Mouse (Mus musculus): Measurements from ENCODE around the gene Zfp819. TPM values are rescaled to one million over a fixed set of nuclear protein-coding genes. Genes with fewer than 3 reads are reported as not detected.

The Zfp819 gene
- polyA plus RNA-seq (2012; rRNA removed) = not detected in 2 replicates

DNA sequence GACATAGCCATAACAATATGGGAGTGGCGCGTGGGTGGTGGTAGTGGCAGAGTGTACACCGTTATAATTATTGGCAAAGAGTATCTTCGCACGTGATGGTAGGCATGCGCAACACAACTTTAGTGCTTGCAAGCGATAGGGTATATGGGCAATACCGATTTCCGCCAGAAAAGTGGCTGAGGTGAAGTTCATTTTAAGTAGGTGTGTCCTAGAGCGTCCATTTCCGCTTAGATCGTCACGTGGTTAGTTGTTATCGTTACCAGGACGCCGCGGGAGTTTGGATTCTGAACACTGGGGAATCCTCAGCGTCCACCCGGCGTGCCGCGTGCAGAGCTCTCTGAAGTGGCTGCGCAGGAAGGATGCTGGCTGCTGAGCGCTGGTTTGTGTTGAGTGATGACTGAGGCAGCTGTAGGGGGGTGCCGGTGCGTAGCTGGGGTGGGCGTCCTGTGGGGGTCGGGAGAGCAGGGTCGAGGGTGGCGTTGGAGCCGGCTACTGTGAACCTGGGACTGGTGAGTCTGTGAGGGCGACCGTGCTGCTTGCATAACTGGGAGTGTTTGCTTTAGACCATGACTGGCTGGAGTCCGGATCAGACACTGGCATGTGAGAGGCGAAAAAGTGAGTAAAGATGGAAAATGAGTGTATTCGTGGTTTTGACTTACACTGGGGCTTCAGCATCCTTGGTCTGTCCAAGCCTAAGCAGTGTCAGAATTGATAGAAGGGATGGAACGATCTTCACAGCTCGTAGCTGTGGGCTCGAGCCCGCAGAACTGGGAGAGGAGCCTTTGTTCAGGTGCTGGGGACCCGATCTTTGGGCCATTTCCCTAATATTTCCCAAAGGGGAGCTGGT is at the start of gene Zfp819:
Zfp819 (plus strand) TSS at position 274 of the 847 bp plus-strand sequence.

DNA sequence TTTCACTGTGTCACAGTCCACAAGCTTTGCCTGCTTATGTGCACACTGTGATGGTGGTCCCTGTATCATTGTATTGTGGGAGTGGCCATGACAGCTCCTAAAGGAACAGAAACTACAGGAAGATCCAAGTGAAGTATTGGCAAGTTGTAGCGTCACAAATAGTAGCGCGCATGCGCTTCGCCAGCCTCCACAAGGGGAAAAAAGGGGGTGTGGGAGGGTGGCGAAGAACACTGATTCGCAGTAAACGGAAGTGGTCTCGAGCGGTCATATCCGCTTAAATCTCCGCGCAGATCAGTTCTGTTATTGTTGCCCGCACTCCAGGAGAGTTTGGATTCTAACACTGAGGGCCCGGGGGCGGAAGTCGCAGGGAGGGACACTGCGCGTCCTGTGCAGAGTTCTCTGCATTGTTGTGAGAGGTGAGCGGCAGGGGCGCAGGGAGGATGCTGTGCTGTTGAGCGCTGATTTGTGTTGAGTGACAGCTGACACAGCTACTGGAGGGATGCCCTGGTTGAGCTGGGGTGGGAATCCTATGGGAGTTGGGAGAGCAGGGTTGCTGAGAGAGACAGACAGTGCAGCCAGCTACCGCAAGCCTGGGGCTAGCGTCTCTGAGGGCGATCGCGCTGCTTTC is 44.8 kb upstream of the Zfp819 start, which contains the start of gene Zfp658:
Zfp658 (plus strand) TSS at position 251 of the 628 bp plus-strand sequence.

DNA sequence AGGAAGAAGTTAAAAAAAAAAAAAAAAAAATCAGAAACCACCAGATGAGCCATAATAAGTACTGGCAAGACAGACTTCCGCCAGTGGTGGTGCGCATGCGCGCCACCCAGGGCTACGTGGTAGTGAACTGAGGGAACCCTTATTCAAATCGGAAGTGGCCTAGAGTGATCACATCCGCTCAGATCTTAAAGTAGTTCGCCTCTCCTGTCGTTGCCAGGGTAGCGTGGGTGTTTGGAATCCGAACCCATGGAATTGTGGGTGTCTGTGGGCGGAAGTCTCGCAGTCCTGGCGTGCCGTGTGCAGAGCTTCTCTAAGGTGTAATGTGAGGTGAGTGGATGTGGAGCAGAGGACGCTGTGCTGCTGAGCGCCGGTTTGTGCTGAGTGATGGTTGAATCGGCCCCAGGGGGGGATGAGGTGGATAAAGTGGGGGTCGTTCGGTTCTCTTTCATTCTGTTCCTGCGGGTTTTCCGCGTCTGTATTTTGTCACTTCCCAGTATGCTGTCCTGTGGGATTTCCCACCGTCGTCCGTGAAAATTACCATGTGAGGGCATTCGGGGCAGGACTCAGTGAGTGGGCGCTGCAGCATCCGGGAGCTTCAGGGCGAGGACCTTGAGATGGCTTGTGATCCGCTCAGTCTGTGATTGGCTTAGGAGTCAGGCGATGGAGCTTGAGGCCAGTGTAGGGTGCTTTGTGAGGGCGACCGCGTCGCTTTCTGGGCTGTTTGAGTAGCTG is 27.4 kb upstream of the Zfp819 start, which contains the start of gene Zfp719:
Zfp719 (plus strand) TSS at position 171 of the 732 bp plus-strand sequence.

GRCm38 (mm10) chr7:43634500-43634899 is 27.5 kb downstream of the Zfp819 start, which contains the start of gene Ceacam18:
TSS of gene Ceacam18 (plus strand) at chr7:43634707.

GRCm38 (mm10) chr7:43660002-43660401 is 53.0 kb downstream of the Zfp819 start, which contains the start of gene Siglece:
TSS of gene Siglece (minus strand) at chr7:43660161.

Other genes with a start within 250 kb of the Zfp819 start
- 1.7 and 2.9 TPM in 2 replicates for gene Siglecg, start 199.0 kb upstream of the Zfp819 start, polyA plus RNA-seq (2012; rRNA removed)
- gene Lim2, start 179.5 kb upstream of the Zfp819 start, polyA plus RNA-seq (2012; rRNA removed) = not detected in 2 replicates
- 0.75 and 1.7 TPM in 2 replicates for gene Nkg7, start 170.1 kb upstream of the Zfp819 start, polyA plus RNA-seq (2012; rRNA removed)
- not detected in 2 replicates for gene Cldnd2, start 166.4 kb upstream of the Zfp819 start, polyA plus RNA-seq (2012; rRNA removed)
- 21.8 and 22.9 TPM in 2 replicates for gene Etfb, start 163.1 kb upstream of the Zfp819 start, polyA plus RNA-seq (2012; rRNA removed)
- 0.40 and 0.47 TPM in 2 replicates for gene Gm45233, start 163.0 kb upstream of the Zfp819 start, polyA plus RNA-seq (2012; rRNA removed)
- gene Vsig10l, start 144.0 kb upstream of the Zfp819 start, polyA plus RNA-seq (2012; rRNA removed) = 18.5 and 34.7 TPM in 2 replicates
- gene Iglon5, start 117.1 kb upstream of the Zfp819 start, polyA plus RNA-seq (2012; rRNA removed) = 3.7 and 4.2 TPM in 2 replicates
- gene 4931406B18Rik, start 101.2 kb upstream of the Zfp819 start, polyA plus RNA-seq (2012; rRNA removed) = not detected in 2 replicates
- gene Cd33, start 62.7 kb upstream of the Zfp819 start, polyA plus RNA-seq (2012; rRNA removed) = 2.5 and 2.8 TPM in 2 replicates
- gene Zfp658, start 44.9 kb upstream of the Zfp819 start, polyA plus RNA-seq (2012; rRNA removed) = 0.17 and 0.19 TPM in 2 replicates
- gene Zfp719, start 27.6 kb upstream of the Zfp819 start, polyA plus RNA-seq (2012; rRNA removed) = 0.06 and 0.27 TPM in 2 replicates
- gene Ceacam18, start 27.5 kb downstream of the Zfp819 start, polyA plus RNA-seq (2012; rRNA removed) = 0.05 TPM in 1 of 2 replicates, not detected in the other
- 0.71 and 1.8 TPM in 2 replicates for gene Siglece, start 53.0 kb downstream of the Zfp819 start, polyA plus RNA-seq (2012; rRNA removed)
- gene Ctu1, start 64.8 kb downstream of the Zfp819 start, polyA plus RNA-seq (2012; rRNA removed) = 7.3 and 10.5 TPM in 2 replicates
- 8.7 and 11.1 TPM in 2 replicates for gene Klk14, start 83.2 kb downstream of the Zfp819 start, polyA plus RNA-seq (2012; rRNA removed)
- 36.1 and 62.4 TPM in 2 replicates for gene Klk13, start 105.4 kb downstream of the Zfp819 start, polyA plus RNA-seq (2012; rRNA removed)
- 2.5 and 6.0 TPM in 2 replicates for gene Klk12, start 161.7 kb downstream of the Zfp819 start, polyA plus RNA-seq (2012; rRNA removed)
- 27.7 and 37.5 TPM in 2 replicates for gene Klk11, start 167.4 kb downstream of the Zfp819 start, polyA plus RNA-seq (2012; rRNA removed)
- 70.8 and 139 TPM in 2 replicates for gene Klk10, start 173.9 kb downstream of the Zfp819 start, polyA plus RNA-seq (2012; rRNA removed)
- 13.5 and 28.2 TPM in 2 replicates for gene Klk9, start 184.7 kb downstream of the Zfp819 start, polyA plus RNA-seq (2012; rRNA removed)
- 35.2 and 46.8 TPM in 2 replicates for gene Klk8, start 190.4 kb downstream of the Zfp819 start, polyA plus RNA-seq (2012; rRNA removed)
- gene Klk7, start 204.1 kb downstream of the Zfp819 start, polyA plus RNA-seq (2012; rRNA removed) = 5.4 and 17.8 TPM in 2 replicates
- 4.1 and 11.7 TPM in 2 replicates for gene Klk6, start 217.3 kb downstream of the Zfp819 start, polyA plus RNA-seq (2012; rRNA removed)
- gene Klk5, start 234.8 kb downstream of the Zfp819 start, polyA plus RNA-seq (2012; rRNA removed) = 26.4 and 45.6 TPM in 2 replicates

Data from stomach, adult 2 months (tissue).